Mouse (Mus musculus): ENCODE results near the gene Pomt2. TPM values are rescaled to one million over a fixed set of nuclear protein-coding genes. Genes with fewer than 3 reads are reported as not detected.
"Not testable (repeated sequence)": the region's sequence is repeated elsewhere in the genome, so short reads cannot be mapped to it uniquely, and the experiment has no call there.

The Pomt2 gene
- polyA plus RNA-seq, 1 experiment from 2014 or later: 21.2 TPM

DNA sequence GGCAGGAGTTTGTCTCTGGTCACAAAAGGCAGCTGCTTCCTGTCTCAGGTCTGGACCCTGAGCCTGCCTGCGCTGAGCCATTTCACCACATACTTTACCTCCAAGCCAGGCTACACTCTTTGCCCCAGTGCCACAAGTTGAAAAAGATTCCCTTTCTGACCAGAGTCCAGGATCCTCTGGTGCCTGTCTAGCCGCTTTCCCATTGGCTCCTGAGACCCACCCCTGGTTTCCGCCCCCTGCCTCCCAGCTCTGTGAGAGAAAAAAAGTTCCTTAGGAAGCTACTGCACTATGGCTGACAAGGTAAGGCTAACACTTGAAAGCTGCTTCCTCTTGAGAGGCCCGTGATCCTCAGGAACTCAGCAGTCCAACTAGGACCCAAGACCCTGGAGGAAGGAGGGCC, 9.6 kb upstream of the Pomt2 start:
- Histone ChIP-seq H3K4me3 (ENCODE audit: low read length) (no peak overlapping the region), H3K27ac (ENCODE audit: low read depth, low read length) (no peak overlapping the region), H3K4me1 (ENCODE audit: control insufficient read depth, insufficient read depth, low read length) (no peaks in the 10 kb centered on the region), H3K27me3 (ENCODE audit: control insufficient read depth, insufficient read depth, low read length) (no peaks in the 10 kb centered on the region), H3K9ac (ENCODE audit: low read depth, low read length) (no peak overlapping the region), H3K4me2 (replicated peaks; ENCODE audit: low read depth, low read length) (no peak overlapping the region), H3K9me3 (ENCODE audit: control insufficient read depth, low read length) (no peaks in the 10 kb centered on the region), H3K36me3 (ENCODE audit: control insufficient read depth, insufficient read depth, low read length) (0 out of 2 replicates have a peak, but pooled peaks cover 3% of the 10 kb centered on the region)
- WGBS: 49% methylated on average over 4 of the region's 4 CpGs
- 0 out of 2 replicates have a peak, but pooled peaks have one; percentile 52 for ATAC-seq (ENCODE audit: low FRiP score, low TSS enrichment)

- 94% methylated on average over 4 of the region's 4 CpGs for WGBS
- ATAC-seq (ENCODE audit: low FRiP score, low TSS enrichment); H3K27me3 ChIP-seq (ENCODE audit: control insufficient read depth, insufficient read depth, low read length): not testable (repeated sequence)
Observed at GRCm38 (mm10) chr12:87154448-87154847, 6.7 kb upstream of the Pomt2 start.

GRCm38 (mm10) chr12:87149471-87149870, 1.7 kb upstream of the Pomt2 start:
- Histone ChIP-seq H3K27ac (ENCODE audit: low read depth, low read length) (no peak overlapping the region), H3K4me1 (ENCODE audit: control insufficient read depth, insufficient read depth, low read length) (peaks cover 7% of the 10 kb centered on the region; the same call in 1 of the 2 replicates), H3K4me2 (replicated peaks; ENCODE audit: low read depth, low read length) (no peak overlapping the region), H3K27me3 (ENCODE audit: control insufficient read depth, insufficient read depth, low read length) (no peaks in the 10 kb centered on the region), H3K4me3 (ENCODE audit: low read length) (no peak overlapping the region), H3K9ac (ENCODE audit: low read depth, low read length) (no peak overlapping the region), H3K36me3 (ENCODE audit: control insufficient read depth, insufficient read depth, low read length) (no peaks in the 10 kb centered on the region), H3K9me3 (ENCODE audit: control insufficient read depth, low read length) (peaks cover 8% of the 10 kb centered on the region)
- WGBS: over 99% methylated on average over 5 of the region's 5 CpGs
- ATAC-seq (ENCODE audit: low FRiP score, low TSS enrichment): no peak

More at GRCm38 (mm10) chr12:87154448-87154847, 6.7 kb upstream of the Pomt2 start:
- H3K27ac ChIP-seq (ENCODE audit: low read depth, low read length); H3K9me3 ChIP-seq (ENCODE audit: control insufficient read depth, low read length); H3K4me2 ChIP-seq (replicated peaks; ENCODE audit: low read depth, low read length); H3K4me1 ChIP-seq (ENCODE audit: control insufficient read depth, insufficient read depth, low read length); H3K4me3 ChIP-seq (ENCODE audit: low read length); H3K36me3 ChIP-seq (ENCODE audit: control insufficient read depth, insufficient read depth, low read length); H3K9ac ChIP-seq (ENCODE audit: low read depth, low read length): not testable (repeated sequence)

DNA sequence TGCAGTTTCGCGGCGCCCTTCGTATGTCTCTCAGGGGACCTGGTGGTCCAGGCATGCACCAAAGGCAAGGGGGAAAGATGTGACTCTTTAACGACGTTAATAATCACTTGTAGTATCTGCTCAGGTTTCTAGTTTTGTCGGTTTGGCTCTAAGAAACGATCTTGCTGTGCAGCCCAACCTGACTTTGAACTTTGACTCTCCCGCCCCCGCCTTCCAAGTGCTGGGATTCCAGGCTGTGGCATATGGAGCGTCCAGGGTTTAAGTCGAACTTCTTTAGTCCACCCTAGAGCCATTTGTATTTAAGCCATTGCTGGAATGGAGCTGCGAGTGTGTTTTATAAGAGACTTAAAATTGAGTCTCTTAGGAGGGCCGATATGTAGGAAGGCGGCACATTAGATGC, 368 bp upstream of the Pomt2 start:
- ATAC-seq (ENCODE audit: low FRiP score, low TSS enrichment): no peak
- WGBS: 20% methylated on average over 15 of the region's 15 CpGs
- peak overlapping the region; percentile 85 for H3K27ac ChIP-seq (ENCODE audit: low read depth, low read length)
- peaks cover 8% of the 10 kb centered on the region for H3K9me3 ChIP-seq (ENCODE audit: control insufficient read depth, low read length)
- H3K36me3 ChIP-seq (ENCODE audit: control insufficient read depth, insufficient read depth, low read length): no peaks in the 10 kb centered on the region
- peak overlapping the region; percentile 94 for H3K4me3 ChIP-seq (ENCODE audit: low read length)
- peak overlapping the region; percentile 56 for H3K4me2 ChIP-seq (replicated peaks; ENCODE audit: low read depth, low read length)
- peak overlapping the region; percentile 53 for H3K9ac ChIP-seq (ENCODE audit: low read depth, low read length)
- H3K4me1 ChIP-seq (ENCODE audit: control insufficient read depth, insufficient read depth, low read length): peaks cover 7% of the 10 kb centered on the region; the same call in 1 of the 2 replicates
- H3K27me3 ChIP-seq (ENCODE audit: control insufficient read depth, insufficient read depth, low read length): no peaks in the 10 kb centered on the region

- H3K9ac ChIP-seq (ENCODE audit: low read depth, low read length): peak within 1 kb of the TSS; percentile 53
- H3K27me3 ChIP-seq (ENCODE audit: control insufficient read depth, insufficient read depth, low read length): no peaks in the 10 kb centered on the region
- peak within 1 kb of the TSS; percentile 94 for H3K4me3 ChIP-seq (ENCODE audit: low read length)
- H3K4me1 ChIP-seq (ENCODE audit: control insufficient read depth, insufficient read depth, low read length): peaks cover 7% of the 10 kb centered on the region; the same call in 1 of the 2 replicates
- no peaks in the 10 kb centered on the region for H3K36me3 ChIP-seq (ENCODE audit: control insufficient read depth, insufficient read depth, low read length)
- under 1% methylated on average over 27 of the region's 27 CpGs for WGBS
- peak; percentile 88 for ATAC-seq (ENCODE audit: low FRiP score, low TSS enrichment)
- peak within 1 kb of the TSS; percentile 85 for H3K27ac ChIP-seq (ENCODE audit: low read depth, low read length)
- peak within 1 kb of the TSS; percentile 56 for H3K4me2 ChIP-seq (replicated peaks; ENCODE audit: low read depth, low read length)
- peaks cover 8% of the 10 kb centered on the region for H3K9me3 ChIP-seq (ENCODE audit: control insufficient read depth, low read length)
Observed at GRCm38 (mm10) chr12:87146966-87147365, 802 bp downstream of the Pomt2 start, which contains the start of gene Gstz1. Gstz1 (plus strand) TSS chr12:87147165.

GRCm38 (mm10) chr12:87142156-87142555, 5.6 kb downstream of the Pomt2 start:
- no peak for ATAC-seq (ENCODE audit: low FRiP score, low TSS enrichment)
- Histone ChIP-seq H3K4me1 (ENCODE audit: control insufficient read depth, insufficient read depth, low read length) (0 out of 2 replicates have a peak, but pooled peaks cover 11% of the 10 kb centered on the region), H3K4me2 (replicated peaks; ENCODE audit: low read depth, low read length) (no peak overlapping the region), H3K36me3 (ENCODE audit: control insufficient read depth, insufficient read depth, low read length) (0 out of 2 replicates have a peak, but pooled peaks cover 7% of the 10 kb centered on the region), H3K27ac (ENCODE audit: low read depth, low read length) (no peak overlapping the region), H3K9ac (ENCODE audit: low read depth, low read length) (no peak overlapping the region), H3K27me3 (ENCODE audit: control insufficient read depth, insufficient read depth, low read length) (no peaks in the 10 kb centered on the region), H3K9me3 (ENCODE audit: control insufficient read depth, low read length) (no peaks in the 10 kb centered on the region), H3K4me3 (ENCODE audit: low read length) (no peak overlapping the region)
- WGBS: 85% methylated on average over 2 of the region's 2 CpGs

GRCm38 (mm10) chr12:87138768-87139167, 9.0 kb downstream of the Pomt2 start:
- Histone ChIP-seq H3K9ac (ENCODE audit: low read depth, low read length) (no peak overlapping the region), H3K36me3 (ENCODE audit: control insufficient read depth, insufficient read depth, low read length) (peaks cover 10% of the 10 kb centered on the region; the same call in 1 of the 2 replicates), H3K4me1 (ENCODE audit: control insufficient read depth, insufficient read depth, low read length) (0 out of 2 replicates have a peak, but pooled peaks cover 4% of the 10 kb centered on the region), H3K9me3 (ENCODE audit: control insufficient read depth, low read length) (no peaks in the 10 kb centered on the region), H3K4me3 (ENCODE audit: low read length) (no peak overlapping the region), H3K27ac (ENCODE audit: low read depth, low read length) (no peak overlapping the region), H3K27me3 (ENCODE audit: control insufficient read depth, insufficient read depth, low read length) (no peaks in the 10 kb centered on the region), H3K4me2 (replicated peaks; ENCODE audit: low read depth, low read length) (no peak overlapping the region)
- no peak for ATAC-seq (ENCODE audit: low FRiP score, low TSS enrichment)
- WGBS: 80% methylated on average over 2 of the region's 2 CpGs

- Histone ChIP-seq H3K4me3 (ENCODE audit: low read length) (no peak overlapping the region), H3K27ac (ENCODE audit: low read depth, low read length) (no peak overlapping the region), H3K9ac (ENCODE audit: low read depth, low read length) (no peak overlapping the region), H3K4me2 (replicated peaks; ENCODE audit: low read depth, low read length) (no peak overlapping the region), H3K9me3 (ENCODE audit: control insufficient read depth, low read length) (no peaks in the 10 kb centered on the region), H3K27me3 (ENCODE audit: control insufficient read depth, insufficient read depth, low read length) (no peaks in the 10 kb centered on the region), H3K36me3 (ENCODE audit: control insufficient read depth, insufficient read depth, low read length) (peaks cover 10% of the 10 kb centered on the region; the same call in 1 of the 2 replicates), H3K4me1 (ENCODE audit: control insufficient read depth, insufficient read depth, low read length) (0 out of 2 replicates have a peak, but pooled peaks cover 4% of the 10 kb centered on the region)
- 97% methylated on average over 2 of the region's 2 CpGs for WGBS
- ATAC-seq (ENCODE audit: low FRiP score, low TSS enrichment): no peak
Observed at GRCm38 (mm10) chr12:87138342-87138701, 9.4 kb downstream of the Pomt2 start.

DNA sequence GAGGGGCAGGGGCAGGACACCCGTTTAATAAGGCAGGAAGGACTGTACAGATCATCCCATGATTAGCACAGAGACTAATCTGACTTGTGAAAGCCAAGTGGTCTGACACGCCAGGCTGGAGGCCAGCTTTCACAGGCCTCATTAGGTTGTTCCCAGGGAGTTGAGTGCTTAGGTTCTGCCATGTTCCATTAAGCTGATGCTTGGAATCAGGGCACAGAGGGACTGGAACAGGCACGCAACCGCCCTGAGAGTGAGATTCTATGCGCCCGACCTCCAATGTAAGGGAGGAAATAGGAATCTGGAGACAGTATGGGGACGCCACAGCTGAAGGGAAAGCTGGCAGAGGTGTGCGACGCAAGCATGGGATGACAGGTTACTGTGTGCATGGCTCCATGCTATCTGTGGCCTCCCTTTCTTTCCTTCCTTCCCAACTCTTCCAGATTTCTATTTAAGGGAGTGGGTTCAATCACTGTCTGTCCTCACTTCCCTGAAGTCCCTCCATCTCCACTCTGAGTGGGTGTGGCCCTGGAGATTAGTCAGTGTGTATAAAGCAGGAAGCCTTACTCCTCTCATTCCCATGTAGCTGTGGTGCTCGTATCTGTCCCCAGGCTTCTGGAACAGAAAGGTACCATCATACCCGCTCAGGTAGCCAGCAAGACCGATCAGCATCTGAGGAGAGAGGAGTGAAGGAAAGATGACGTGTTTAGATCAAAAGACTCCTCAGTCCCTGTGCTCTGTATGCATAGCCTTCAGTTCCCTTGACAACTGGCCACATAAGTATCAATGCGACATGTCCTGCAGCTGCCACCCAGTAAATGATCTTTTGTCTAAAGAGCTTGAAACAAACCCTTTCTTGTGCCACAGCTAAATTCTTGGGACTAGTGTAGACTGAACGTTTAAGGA, 10.1 kb downstream of the Pomt2 start:
- Histone ChIP-seq H3K36me3 (ENCODE audit: control insufficient read depth, insufficient read depth, low read length) (peaks cover 10% of the 10 kb centered on the region; the same call in 1 of the 2 replicates), H3K4me2 (replicated peaks; ENCODE audit: low read depth, low read length) (no peak overlapping the region), H3K9ac (ENCODE audit: low read depth, low read length) (no peak overlapping the region), H3K9me3 (ENCODE audit: control insufficient read depth, low read length) (no peaks in the 10 kb centered on the region), H3K27ac (ENCODE audit: low read depth, low read length) (no peak overlapping the region), H3K4me1 (ENCODE audit: control insufficient read depth, insufficient read depth, low read length) (0 out of 2 replicates have a peak, but pooled peaks cover 4% of the 10 kb centered on the region), H3K27me3 (ENCODE audit: control insufficient read depth, insufficient read depth, low read length) (no peaks in the 10 kb centered on the region), H3K4me3 (ENCODE audit: low read length) (no peak overlapping the region)
- WGBS: 91% methylated on average over 15 of the region's 15 CpGs
- no peak for ATAC-seq (ENCODE audit: low FRiP score, low TSS enrichment)
